Mouse (Mus musculus) heart, embryonic 13.5 days (tissue): Measurements from ENCODE around the gene Olfr247. TPM values are rescaled to one million over a fixed set of nuclear protein-coding genes. Genes with fewer than 3 reads are reported as not detected.
"Not testable (repeated sequence)": the region's sequence is repeated elsewhere in the genome, so short reads cannot be mapped to it uniquely, and the experiment has no call there.

ENCODE experiments used
- ATAC-seq: fragments of 200-750 bp; cut with Nextera tagmentation; 2 replicates; pipeline ENCODE4 v1.8.0; 2017; ENCODE audit warnings: moderate TSS enrichment; ENCODE audit not compliant: insufficient number of reproducible peaks, low FRiP score, low TSS enrichment; ENCODE audit errors: extremely low read depth
- H3K27ac ChIP-seq: fragments of 300-500 bp; sonication (generic); replicated peaks from 2 replicates; pipeline ENCODE4 v1.5.1; 2015; ENCODE audit warnings: moderate library complexity, mild to moderate bottlenecking, inconsistent platforms
- H3K27me3 ChIP-seq: fragments of 300-500 bp; sonication (generic); replicated peaks from 2 replicates; pipeline ENCODE4 v1.6.1; 2015; ENCODE audit warnings: mild to moderate bottlenecking, inconsistent platforms
- H3K36me3 ChIP-seq: fragments of 300-500 bp; sonication (generic); 2 replicates; pipeline ENCODE4 v1.6.1; 2015; ENCODE audit warnings: mild to moderate bottlenecking, inconsistent platforms
- H3K4me1 ChIP-seq: fragments of 300-500 bp; sonication (generic); 2 replicates; pipeline ENCODE4 v1.6.1; 2015; ENCODE audit warnings: inconsistent platforms
- H3K4me2 ChIP-seq: fragments of 300-500 bp; sonication (generic); 2 replicates; pipeline ENCODE4 v1.6.1; 2015; ENCODE audit warnings: inconsistent platforms, mild to moderate bottlenecking, moderate library complexity
- H3K4me3 ChIP-seq: fragments of 300-500 bp; sonication (generic); 2 replicates; pipeline ENCODE4 v1.5.1; 2015; ENCODE audit warnings: moderate library complexity, mild to moderate bottlenecking, inconsistent platforms
- H3K9ac ChIP-seq: fragments of 300-500 bp; sonication (generic); 2 replicates; pipeline ENCODE4 v1.6.1; 2015; ENCODE audit warnings: inconsistent platforms, mild to moderate bottlenecking, moderate library complexity
- H3K9me3 ChIP-seq: fragments of 300-500 bp; sonication (generic); 2 replicates; pipeline ENCODE4 v1.6.1; 2016; ENCODE audit warnings: inconsistent platforms
- WGBS: fragments of 180-500 bp; shearing (Covaris S2); methylation state at CpG from one replicate; pipeline ENCODE4 v1.1.7; 2015; ENCODE audit warnings: mixed read lengths; 5-methylcytosine and 5-hydroxymethylcytosine counted together
- polyA plus RNA-seq: library from polyadenylated mRNA; unstranded; fragments of >200 nt; fragmentation: Nextera tagmentation; extraction: Ambion mirVana; gene quantifications from 2 replicates; pipeline ENCODE4 v1.2.1, GENCODE M21; 2015

Olfr247 gene
- not detected in 2 replicates for polyA plus RNA-seq

DNA sequence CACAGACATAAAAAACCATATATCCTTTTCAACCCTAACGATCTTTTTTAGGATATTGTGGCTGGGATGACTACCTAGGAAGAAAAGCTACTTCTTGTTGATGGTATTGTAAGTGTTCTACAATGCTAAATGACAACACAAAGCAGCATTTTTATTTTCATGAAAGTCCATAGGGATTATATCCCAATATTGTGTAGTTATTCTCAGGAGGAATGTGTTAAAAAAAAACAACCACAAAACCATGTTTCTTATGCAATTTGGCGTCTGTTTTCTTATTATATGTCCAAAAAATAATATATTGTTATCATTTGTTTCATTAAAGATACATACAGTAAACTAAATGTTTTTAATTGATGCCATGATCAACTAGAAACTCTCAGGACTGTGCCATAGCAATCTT, at the start of gene Olfr247:
Gene Olfr247 (minus strand): TSS at position 101 of the 400 bp plus-strand sequence.
- not testable (repeated sequence) for H3K27ac ChIP-seq, H3K4me3 ChIP-seq, H3K4me2 ChIP-seq, H3K9ac ChIP-seq, H3K36me3 ChIP-seq, H3K9me3 ChIP-seq, ATAC-seq, H3K27me3 ChIP-seq, H3K4me1 ChIP-seq
- WGBS: no CpG with 5 or more reads among the region's 2 CpGs

DNA sequence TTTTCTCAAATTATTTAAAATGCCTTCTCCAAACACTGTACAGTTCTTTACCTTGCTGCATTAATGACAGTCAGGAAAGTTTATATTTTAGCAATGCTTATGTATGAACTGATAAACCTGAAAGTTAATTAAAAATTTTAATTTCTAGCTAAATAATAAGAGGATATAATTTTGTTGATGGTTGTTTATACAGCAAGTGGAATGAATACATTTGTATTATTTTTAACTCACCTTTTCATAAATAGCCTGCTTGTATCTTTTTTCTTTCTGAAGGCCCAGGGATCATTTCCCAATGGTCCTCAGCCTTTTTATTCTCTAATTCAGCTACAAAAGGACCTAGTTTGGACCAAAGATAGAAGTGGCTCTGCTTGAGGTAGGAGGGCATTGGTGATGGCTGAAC, 36.4 kb upstream of the Olfr247 start, which contains the start of gene Olfr820:
Gene Olfr820 (plus strand): TSS at position 301 of the 400 bp plus-strand sequence.
- Histone ChIP-seq H3K4me2 (no peak within 1 kb of the TSS), H3K27ac (no peak within 1 kb of the TSS), H3K4me1 (no peaks in the 10 kb centered on the region), H3K4me3 (no peak within 1 kb of the TSS), H3K27me3 (no peaks in the 10 kb centered on the region), H3K9ac (no peak within 1 kb of the TSS), H3K36me3 (no peaks in the 10 kb centered on the region), H3K9me3 (no peaks in the 10 kb centered on the region)
- ATAC-seq: no peak

DNA sequence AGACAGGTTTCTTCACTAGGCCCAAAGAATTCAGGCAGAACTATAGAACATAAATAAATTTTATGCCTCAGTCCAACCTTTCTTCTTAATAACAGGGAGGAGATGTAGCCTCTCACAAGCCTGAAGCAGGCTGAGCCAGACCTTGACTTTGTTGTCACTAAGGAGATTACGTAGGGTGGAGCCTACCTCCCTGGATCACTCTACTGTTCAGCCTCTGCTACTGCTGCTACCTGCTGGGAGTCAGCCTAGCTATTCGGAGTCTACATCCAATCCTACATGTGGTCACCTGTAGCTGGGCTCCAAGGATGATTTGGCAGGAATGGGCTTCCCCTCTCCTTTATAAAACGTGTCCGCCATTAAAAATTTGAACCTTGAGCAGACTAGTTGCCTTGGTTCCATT, 29.4 kb upstream of the Olfr247 start:
- not testable (repeated sequence) for H3K4me1 ChIP-seq, H3K4me3 ChIP-seq, H3K27ac ChIP-seq, H3K4me2 ChIP-seq, H3K9ac ChIP-seq, H3K36me3 ChIP-seq, H3K27me3 ChIP-seq, H3K9me3 ChIP-seq, ATAC-seq
- 70% methylated on average over 4 of the region's 4 CpGs for WGBS

DNA sequence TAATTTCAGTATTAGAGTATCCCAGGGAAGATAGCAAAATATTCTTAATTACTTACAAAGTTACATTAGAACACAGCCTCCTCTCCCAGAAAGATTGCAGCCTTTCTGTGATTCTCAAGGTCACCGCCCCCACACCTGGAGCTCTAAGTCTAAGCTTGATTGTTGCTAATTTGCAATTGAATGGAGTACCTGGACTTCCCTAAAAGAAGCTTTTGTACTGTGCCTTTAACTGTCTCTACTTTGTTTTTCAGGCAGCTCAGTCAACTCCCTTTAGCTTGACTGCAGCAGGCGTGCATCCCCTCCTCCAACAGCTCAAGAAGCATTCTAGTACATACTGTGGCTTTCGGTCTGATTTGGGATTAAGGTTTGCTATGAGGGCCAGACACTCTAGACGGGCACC, 28.2 kb upstream of the Olfr247 start:
- H3K9me3 ChIP-seq, ATAC-seq, H3K27ac ChIP-seq, H3K9ac ChIP-seq, H3K36me3 ChIP-seq, H3K4me3 ChIP-seq, H3K27me3 ChIP-seq, H3K4me1 ChIP-seq, H3K4me2 ChIP-seq: not testable (repeated sequence)
- WGBS: 72% methylated on average over 4 of the region's 4 CpGs

DNA sequence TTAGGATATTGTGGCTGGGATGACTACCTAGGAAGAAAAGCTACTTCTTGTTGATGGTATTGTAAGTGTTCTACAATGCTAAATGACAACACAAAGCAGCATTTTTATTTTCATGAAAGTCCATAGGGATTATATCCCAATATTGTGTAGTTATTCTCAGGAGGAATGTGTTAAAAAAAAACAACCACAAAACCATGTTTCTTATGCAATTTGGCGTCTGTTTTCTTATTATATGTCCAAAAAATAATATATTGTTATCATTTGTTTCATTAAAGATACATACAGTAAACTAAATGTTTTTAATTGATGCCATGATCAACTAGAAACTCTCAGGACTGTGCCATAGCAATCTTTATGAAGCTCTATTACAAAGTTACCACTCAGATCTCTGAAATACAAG, 9.0 kb upstream of the Olfr247 start, which contains the start of gene Gm10310:
Gene Gm10310 (minus strand): TSS at position 101 of the 400 bp plus-strand sequence.
- not testable (repeated sequence) for H3K27ac ChIP-seq, H3K4me3 ChIP-seq, H3K9ac ChIP-seq, H3K4me1 ChIP-seq, H3K4me2 ChIP-seq, H3K27me3 ChIP-seq, ATAC-seq, H3K36me3 ChIP-seq, H3K9me3 ChIP-seq
- WGBS: no CpG with 5 or more reads among the region's 1 CpGs

DNA sequence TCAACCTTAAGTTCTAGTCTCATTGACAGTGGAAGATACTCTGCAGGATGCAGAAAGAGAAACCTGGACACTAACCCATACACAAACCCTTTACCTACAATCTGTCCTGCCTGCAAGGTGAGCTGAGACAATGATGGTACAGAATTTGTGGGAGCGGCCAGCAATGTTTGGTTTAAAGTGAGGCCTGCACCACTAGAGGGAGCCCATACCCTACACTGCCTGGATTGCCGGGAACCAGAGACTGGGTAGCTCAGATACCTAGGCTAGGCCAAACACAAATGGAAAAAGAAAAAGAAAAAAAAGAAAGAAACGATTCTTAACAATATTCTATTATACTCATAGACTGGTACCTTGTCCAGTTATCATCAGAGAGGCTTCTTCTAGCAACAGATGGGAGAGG, 5.9 kb upstream of the Olfr247 start:
- not testable (repeated sequence) for H3K4me2 ChIP-seq, H3K27me3 ChIP-seq, H3K4me3 ChIP-seq, ATAC-seq, H3K9me3 ChIP-seq, H3K27ac ChIP-seq, H3K36me3 ChIP-seq, H3K4me1 ChIP-seq, H3K9ac ChIP-seq
- no CpG with 5 or more reads among the region's 3 CpGs for WGBS

DNA sequence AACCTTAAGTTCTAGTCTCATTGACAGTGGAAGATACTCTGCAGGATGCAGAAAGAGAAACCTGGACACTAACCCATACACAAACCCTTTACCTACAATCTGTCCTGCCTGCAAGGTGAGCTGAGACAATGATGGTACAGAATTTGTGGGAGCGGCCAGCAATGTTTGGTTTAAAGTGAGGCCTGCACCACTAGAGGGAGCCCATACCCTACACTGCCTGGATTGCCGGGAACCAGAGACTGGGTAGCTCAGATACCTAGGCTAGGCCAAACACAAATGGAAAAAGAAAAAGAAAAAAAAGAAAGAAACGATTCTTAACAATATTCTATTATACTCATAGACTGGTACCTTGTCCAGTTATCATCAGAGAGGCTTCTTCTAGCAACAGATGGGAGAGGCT, 2.9 kb downstream of the Olfr247 start:
- H3K4me2 ChIP-seq, H3K4me1 ChIP-seq, H3K36me3 ChIP-seq, ATAC-seq, H3K27ac ChIP-seq, H3K4me3 ChIP-seq, H3K27me3 ChIP-seq, H3K9ac ChIP-seq, H3K9me3 ChIP-seq: not testable (repeated sequence)
- WGBS: no CpG with 5 or more reads among the region's 3 CpGs

DNA sequence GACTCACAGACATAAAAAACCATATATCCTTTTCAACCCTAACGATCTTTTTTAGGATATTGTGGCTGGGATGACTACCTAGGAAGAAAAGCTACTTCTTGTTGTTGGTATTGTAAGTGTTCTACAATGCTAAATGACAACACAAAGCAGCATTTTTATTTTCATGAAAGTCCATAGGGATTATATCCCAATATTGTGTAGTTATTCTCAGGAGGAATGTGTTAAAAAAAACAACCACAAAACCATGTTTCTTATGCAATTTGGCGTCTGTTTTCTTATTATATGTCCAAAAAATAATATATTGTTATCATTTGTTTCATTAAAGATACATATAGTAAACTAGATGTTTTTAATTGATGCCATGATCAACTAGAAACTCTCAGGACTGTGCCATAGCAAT, 8.8 kb downstream of the Olfr247 start, which contains the start of gene Olfr819:
Gene Olfr819 (minus strand): TSS at position 101 of the 400 bp plus-strand sequence.
- ATAC-seq, H3K36me3 ChIP-seq, H3K4me1 ChIP-seq, H3K4me2 ChIP-seq, H3K27ac ChIP-seq, H3K9ac ChIP-seq, H3K27me3 ChIP-seq, H3K4me3 ChIP-seq, H3K9me3 ChIP-seq: not testable (repeated sequence)
- 72% methylated on average over 2 of the region's 2 CpGs for WGBS

DNA sequence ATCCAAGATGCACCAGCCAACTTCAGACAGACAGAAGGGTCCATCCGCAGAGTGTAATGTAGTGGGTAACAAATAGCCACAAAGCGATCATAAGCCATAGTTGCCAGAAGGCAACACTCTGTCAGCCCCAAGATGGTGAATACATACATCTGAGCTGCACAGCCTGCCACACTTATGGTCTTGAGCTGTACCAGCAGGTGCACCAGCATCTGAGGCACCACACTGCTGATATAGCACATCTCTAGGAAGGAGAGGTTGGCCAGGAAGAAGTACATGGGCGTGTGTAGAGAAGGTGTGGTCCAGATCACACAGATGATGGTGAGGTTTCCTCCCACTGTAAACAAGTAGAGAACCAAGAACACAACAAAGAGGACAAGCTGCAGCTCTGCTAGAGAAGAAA, 9.7 kb downstream of the Olfr247 start:
- WGBS: 94% methylated on average over 2 of the region's 3 CpGs
- ATAC-seq, H3K4me1 ChIP-seq, H3K27ac ChIP-seq, H3K27me3 ChIP-seq, H3K9me3 ChIP-seq, H3K36me3 ChIP-seq, H3K4me2 ChIP-seq, H3K9ac ChIP-seq, H3K4me3 ChIP-seq: not testable (repeated sequence)

DNA sequence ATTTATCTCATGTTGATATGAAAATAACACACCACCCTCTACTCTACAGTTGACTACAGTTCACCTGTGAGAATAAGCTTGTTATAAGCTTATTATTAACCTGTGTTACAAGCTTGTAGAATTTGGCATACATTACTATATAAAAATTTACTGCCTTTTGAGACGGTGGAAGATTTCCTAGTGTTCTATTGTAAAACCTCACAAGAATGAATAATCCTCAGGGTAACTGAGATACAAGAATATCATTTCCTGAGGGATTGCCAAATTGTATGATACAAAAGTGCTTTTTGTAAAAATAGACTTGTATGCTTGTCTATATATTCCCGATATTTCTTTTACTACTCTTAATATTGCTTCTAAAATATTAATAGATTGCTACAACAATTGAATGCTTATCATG, 26.9 kb downstream of the Olfr247 start, which contains the start of gene Olfr818:
Gene Olfr818 (minus strand): TSS at position 101 of the 400 bp plus-strand sequence.
- ATAC-seq: no peak
- Histone ChIP-seq H3K4me3 (no peak within 1 kb of the TSS), H3K9me3 (no peaks in the 10 kb centered on the region), H3K4me1 (no peaks in the 10 kb centered on the region), H3K9ac (no peak within 1 kb of the TSS), H3K27ac (no peak within 1 kb of the TSS), H3K27me3 (no peaks in the 10 kb centered on the region), H3K4me2 (no peak within 1 kb of the TSS), H3K36me3 (no peaks in the 10 kb centered on the region)
- 84% methylated on average over 2 of the region's 2 CpGs for WGBS
